Mouse (Mus musculus) liver, postnatal 0 days (tissue): ENCODE measurements around the gene Adamts7.

Experiments used
- CTCF ChIP-seq: sonication (generic); IDR thresholded peaks from 2 replicates; pipeline ENCODE4 v1.5.1; 2016; ENCODE audit warnings: antibody characterized with exemption, low read depth
- EP300 ChIP-seq: IDR thresholded peaks from 2 replicates; pipeline ENCODE4 v1.6.1; 2016; ENCODE audit warnings: antibody characterized with exemption, low read depth, mild to moderate bottlenecking

- TF ChIP-seq CTCF = no peak
- no peak for TF ChIP-seq EP300
Measured at GRCm38 (mm10) chr9:90166615-90167014, 3.7 kb downstream of the Adamts7 start.
